Mouse (Mus musculus): Measurements from ENCODE around the gene Gpc5.

GRCm38 (mm10) chr14:115410881-115411280 lies 318.9 kb downstream of the Gpc5 start:
- TF ChIP-seq CTCF (IDR thresholded peaks at IDR 0.05; ENCODE audit: low read depth) (no peak), EP300 (IDR thresholded peaks at IDR 0.05; ENCODE audit: low read depth) (no peak)
